Mouse (Mus musculus) left cerebral cortex, adult 2 months (tissue): ENCODE measurements around the gene Zswim7. TPM values are rescaled to one million over a fixed set of nuclear protein-coding genes. Genes with fewer than 3 reads are reported as not detected.
A peak's percentile ranks its signal among the peaks of the same experiment; 100 is the strongest.
"Not testable (repeated sequence)": the region's sequence is repeated elsewhere in the genome, so short reads cannot be mapped to it uniquely, and the experiment has no call there.

ENCODE experiments used
- DNase-seq, 2 experiments: peaks; one replicate each; pipeline ENCODE4 v3.0.0; 2021 to 2022; ENCODE audit warnings: low spot score in 2 of 2, mixed read lengths in 1 of 2; ENCODE audit errors: extremely low spot score in 1 of 2
- H3K27ac ChIP-seq: fragments of 200-600 bp; 2 replicates; pipeline ENCODE4 v1.8.1; 2022
- H3K4me3 ChIP-seq: fragments of 200-600 bp; 2 replicates; pipeline ENCODE4 v1.8.1; 2022
- CTCF ChIP-seq: fragments of 200-600 bp; IDR thresholded peaks from 2 replicates; pipeline ENCODE4 v1.8.1; 2022; ENCODE audit warnings: antibody characterized with exemption, mild to moderate bottlenecking, moderate library complexity
- intact Hi-C: fragments of 180-260 bp; cut with DNase I; formaldehyde crosslinking; loops from one replicate; pipeline ENCODE4 v1.15.1; 2025
- long read RNA-seq, 2 experiments: library from polyadenylated mRNA; stranded (forward); transcript quantifications; one replicate each; pipeline ENCODE4 v2.0.0; 2021; ENCODE audit warnings: borderline mapping rate in 2 of 2
- total RNA-seq, 2 experiments: library from RNA; stranded (reverse); gene quantifications; 2 replicates each; pipeline ENCODE4 v1.2.3; 2021

The Zswim7 gene
- total RNA-seq = 10 to 100 TPM; 14.8 to 16.4 TPM
- long read RNA-seq, experiment 1, transcript Zswim7-201 (5 exons, 732 nt) = major isoform, 5 of 6 reads
- long read RNA-seq, experiment 1, partial matches to known transcripts = 0 of 6 reads
- long read RNA-seq, experiment 1, other reads (novel, unspliced or antisense) = 1 of 6 reads
- long read RNA-seq, experiment 2, partial matches to known transcripts = 1 of 5 reads
- long read RNA-seq, experiment 2, other reads (novel, unspliced or antisense) = 3 of 5 reads

- peak within 1 kb of the TSS; percentile 77 for H3K4me3 ChIP-seq
- TF ChIP-seq CTCF = peak; percentile 82
- H3K27ac ChIP-seq = peak within 1 kb of the TSS; percentile 89
- intact Hi-C loops = loop anchor here (1.0 to 5.0 kb wide), 4 partner anchors 154 to 349 kb away; partner anchors contain the start of gene Akap10
- DNase-seq = peak; percentile 91 to 95
Measured at GRCm38 (mm10) chr11:62280675-62281600, at the start of gene Zswim7, which contains the start of gene Ttc19. Gene Zswim7, minus strand, starts transcription at chr11:62281375. Gene Ttc19, plus strand, starts transcription at chr11:62281473.

- intact Hi-C loops = no loop called here
- no peak for DNase-seq
- Histone ChIP-seq H3K27ac (no peak overlapping the region), H3K4me3 (no peak overlapping the region)
- no peak for TF ChIP-seq CTCF
Measured at GRCm38 (mm10) chr11:62323659-62324058, 42.5 kb upstream of the Zswim7 start.

GRCm38 (mm10) chr11:62320097-62320496 lies 38.9 kb upstream of the Zswim7 start:
- H3K4me3 ChIP-seq = no peak overlapping the region
- no peak for TF ChIP-seq CTCF
- H3K27ac ChIP-seq = no peak overlapping the region
- intact Hi-C loops = no loop called here
- no peak for DNase-seq

DNA sequence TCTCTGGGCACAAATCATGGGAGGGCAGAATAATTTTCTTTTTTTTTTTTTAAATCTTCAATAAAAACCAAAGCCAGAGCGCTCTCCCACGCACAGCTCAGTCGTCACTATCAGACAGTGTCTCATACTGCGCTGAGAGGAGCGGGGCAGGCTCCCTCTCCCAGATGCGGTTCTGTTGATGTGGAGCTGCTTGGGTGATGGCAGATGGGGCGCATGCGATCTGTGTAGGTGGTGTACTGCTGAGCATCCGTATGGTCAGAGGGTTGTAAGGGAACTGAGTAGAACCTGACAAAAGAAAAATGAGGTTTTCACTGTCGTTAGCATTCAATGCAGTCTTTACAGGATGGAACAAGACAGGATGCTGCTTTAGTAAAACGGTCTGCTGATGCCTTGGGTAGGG lies 36.6 kb upstream of the Zswim7 start:
- H3K4me3 ChIP-seq = no peak overlapping the region
- H3K27ac ChIP-seq = peak overlapping the region; percentile 60
- DNase-seq = peak; percentile 67 to 68
- intact Hi-C loops = no loop called here
- TF ChIP-seq CTCF = no peak

DNA sequence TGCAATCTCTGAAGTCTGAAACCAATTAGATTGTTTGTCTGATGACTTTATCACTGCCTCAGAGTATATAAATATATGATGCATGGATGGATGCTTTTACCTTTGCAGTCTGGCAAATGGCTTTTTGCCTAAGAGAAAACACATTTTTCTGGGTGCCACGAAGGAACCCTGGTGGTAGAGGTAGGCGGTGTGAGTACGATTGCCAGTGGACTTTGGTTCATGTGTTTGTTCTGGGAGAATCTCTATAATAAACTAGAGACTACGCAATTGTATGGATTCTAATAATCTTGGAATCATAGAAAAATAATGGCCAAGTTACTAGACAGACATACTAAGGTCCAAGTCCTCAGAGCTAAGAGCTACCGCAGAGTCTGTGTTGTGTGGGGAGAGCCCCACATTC lies 33.8 kb upstream of the Zswim7 start:
- Histone ChIP-seq H3K4me3 (no peak overlapping the region), H3K27ac (no peak overlapping the region)
- no peak for TF ChIP-seq CTCF
- intact Hi-C loops = no loop called here
- DNase-seq = no peak

DNA sequence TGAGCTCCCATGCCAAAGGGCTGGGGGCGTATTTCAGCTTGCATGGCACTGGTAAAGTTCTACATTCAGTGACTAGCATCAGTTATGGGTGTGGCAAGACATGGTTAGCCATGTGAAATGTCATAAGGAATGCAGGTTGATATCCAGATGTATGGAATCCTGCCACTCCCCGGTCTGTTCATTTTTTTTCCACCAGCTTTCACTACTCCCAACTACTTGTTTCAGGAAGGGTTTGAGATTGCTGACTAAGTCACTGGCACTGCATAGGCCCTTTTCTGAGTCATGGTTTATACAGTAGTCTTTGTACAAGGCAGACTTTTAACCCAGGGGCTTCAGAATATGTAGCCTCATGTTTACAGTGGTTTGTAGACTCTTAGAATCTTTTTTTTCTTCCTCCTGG lies 28.1 kb upstream of the Zswim7 start:
- no peak for TF ChIP-seq CTCF
- Histone ChIP-seq H3K27ac (no peak overlapping the region), H3K4me3 (no peak overlapping the region)
- intact Hi-C loops = no loop called here
- no peak for DNase-seq

DNA sequence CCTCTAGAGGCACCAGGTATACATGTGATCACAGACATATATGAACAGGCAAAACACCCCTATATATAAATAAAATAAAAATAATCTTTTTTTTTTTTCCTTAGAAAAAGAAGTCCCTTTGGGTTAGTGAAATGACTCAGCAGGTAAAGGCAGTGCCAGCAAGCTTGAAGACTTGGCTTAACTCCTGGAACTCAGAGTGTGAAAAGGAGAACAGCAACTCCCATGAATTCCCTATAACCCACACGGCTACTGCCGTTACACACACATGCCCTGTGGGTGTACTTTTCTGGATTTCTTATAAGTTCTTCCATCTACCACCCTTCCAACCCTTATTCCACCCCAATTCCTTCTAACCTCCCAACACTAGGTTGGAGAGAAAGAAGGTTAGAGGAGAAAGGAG lies 24.7 kb upstream of the Zswim7 start:
- no peak for DNase-seq
- intact Hi-C loops = no loop called here
- H3K27ac ChIP-seq = peak overlapping the region; percentile 63; the same call in 1 of the 2 replicates
- H3K4me3 ChIP-seq = no peak overlapping the region
- no peak for TF ChIP-seq CTCF

GRCm38 (mm10) chr11:62298883-62299282 lies 17.7 kb upstream of the Zswim7 start:
- Histone ChIP-seq H3K4me3 (no peak overlapping the region), H3K27ac (no peak overlapping the region)
- intact Hi-C loops = no loop called here
- no peak for TF ChIP-seq CTCF
- no peak for DNase-seq

DNA sequence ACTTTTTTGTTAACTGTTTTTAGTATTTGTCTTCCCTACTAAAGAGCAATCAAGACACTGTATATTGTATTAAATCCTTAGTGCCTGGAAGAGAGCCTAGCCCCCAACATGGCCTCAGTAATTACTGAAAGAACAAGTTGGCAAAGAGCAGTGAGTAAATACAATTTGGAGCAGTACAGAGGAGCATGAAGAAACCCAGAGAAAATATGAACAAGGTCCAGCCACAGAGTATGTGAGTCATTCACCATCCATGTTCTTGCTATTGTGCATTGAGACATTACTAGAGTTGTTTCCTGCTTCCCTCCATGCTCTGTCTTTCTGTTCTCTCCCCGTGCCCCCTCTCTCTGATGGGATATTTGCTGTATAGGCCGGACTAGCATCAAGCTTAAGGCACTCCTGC lies 12.9 kb upstream of the Zswim7 start:
- intact Hi-C loops = no loop called here
- Histone ChIP-seq H3K4me3 (no peak overlapping the region), H3K27ac (no peak overlapping the region)
- DNase-seq = no peak
- no peak for TF ChIP-seq CTCF

GRCm38 (mm10) chr11:62287700-62288099 lies 6.5 kb upstream of the Zswim7 start:
- H3K27ac ChIP-seq = no peak overlapping the region
- no peak for TF ChIP-seq CTCF
- DNase-seq = no peak
- H3K4me3 ChIP-seq = no peak overlapping the region
- intact Hi-C loops = no loop called here

DNA sequence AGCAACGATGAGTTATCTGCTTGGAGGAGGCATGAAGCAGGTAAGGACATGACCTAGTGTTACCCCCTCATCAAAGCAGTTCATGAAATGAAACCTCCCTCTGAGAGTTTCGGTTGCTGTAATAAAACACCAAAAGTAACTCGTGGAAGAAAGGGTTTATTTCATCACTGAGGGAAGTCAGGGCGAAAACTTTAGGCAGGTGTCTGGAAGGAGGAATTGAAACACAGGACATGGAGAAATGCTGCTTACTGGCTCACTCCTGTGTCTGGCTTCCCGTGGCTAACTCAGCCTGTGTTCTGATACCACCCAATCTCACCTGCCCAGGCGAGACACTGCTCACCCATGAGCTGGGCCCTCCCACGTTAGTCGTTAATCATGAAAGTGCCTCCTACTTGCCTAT lies 3.8 kb upstream of the Zswim7 start:
- intact Hi-C loops = no loop called here
- Histone ChIP-seq H3K27ac (no peak overlapping the region), H3K4me3 (no peak overlapping the region)
- no peak for DNase-seq
- TF ChIP-seq CTCF = no peak

GRCm38 (mm10) chr11:62284020-62284419 lies 2.8 kb upstream of the Zswim7 start:
- intact Hi-C loops = loop anchor here (5.0 kb wide), 1 partner anchor 352 kb away; the partner anchor contains the start of gene Akap10
- H3K4me3 ChIP-seq, DNase-seq, H3K27ac ChIP-seq: not testable (repeated sequence)
